Mouse (Mus musculus) gastrocnemius, postnatal 25 days (tissue): Measurements from ENCODE around the gene Hist1h4j. TPM values are rescaled to one million over a fixed set of nuclear protein-coding genes. Genes with fewer than 3 reads are reported as not detected.
"Not testable (repeated sequence)": the region's sequence is repeated elsewhere in the genome, so short reads cannot be mapped to it uniquely, and the experiment has no call there.

ENCODE experiments used
- DNase-seq: peaks from one replicate; pipeline ENCODE4 v3.0.0; 2022
- microRNA-seq, 2 experiments: library from miRNA; unstranded; fragments of <30 nt; microRNA quantifications; one replicate each; pipeline ENCODE4 v1.2.0; 2021; ENCODE audit warnings: borderline replicate concordance in 2 of 2
- total RNA-seq, 2 experiments: library from RNA; stranded (reverse); gene quantifications; 1 replicate in 1 of 2; 2 replicates in 1 of 2; pipeline ENCODE4 v1.2.3; 2021

Gene Hist1h4j
- total RNA-seq, 2 experiments from 2014 or later: 1.2 to 4.0 TPM

GRCm38 (mm10) chr13:21779767-21780731 lies 45.2 kb downstream of the Hist1h4j start, which contains the start of gene Hist1h1b:
TSS of gene Hist1h1b (minus strand) at chr13:21780625.
- peak; percentile 30 for DNase-seq

DNA sequence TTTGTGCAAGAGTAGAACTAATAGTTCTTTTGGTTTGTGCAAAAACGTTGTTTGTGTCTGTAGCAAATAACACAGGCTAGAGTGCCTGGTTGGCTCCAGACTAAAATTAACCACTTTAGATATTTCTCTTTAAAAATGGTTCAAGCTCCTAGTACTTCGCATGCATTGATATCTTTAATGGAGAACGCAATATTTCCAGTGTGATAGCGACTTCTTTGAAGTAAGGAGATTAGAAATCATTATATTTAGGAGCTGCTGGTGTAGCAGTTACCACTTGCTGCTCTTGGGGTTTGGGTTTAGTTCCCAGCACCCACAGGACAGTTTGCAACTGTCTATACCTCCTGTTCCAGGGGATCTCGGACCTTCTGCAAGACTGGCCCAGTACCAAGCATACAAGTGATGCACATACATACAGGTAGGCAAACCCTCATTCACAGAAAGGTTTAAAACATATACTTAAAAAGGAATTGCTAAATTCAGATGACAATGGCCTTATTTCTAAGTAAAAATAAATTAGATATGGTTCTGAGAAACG lies 46.2 kb downstream of the Hist1h4j start:
- no peak for DNase-seq

DNA sequence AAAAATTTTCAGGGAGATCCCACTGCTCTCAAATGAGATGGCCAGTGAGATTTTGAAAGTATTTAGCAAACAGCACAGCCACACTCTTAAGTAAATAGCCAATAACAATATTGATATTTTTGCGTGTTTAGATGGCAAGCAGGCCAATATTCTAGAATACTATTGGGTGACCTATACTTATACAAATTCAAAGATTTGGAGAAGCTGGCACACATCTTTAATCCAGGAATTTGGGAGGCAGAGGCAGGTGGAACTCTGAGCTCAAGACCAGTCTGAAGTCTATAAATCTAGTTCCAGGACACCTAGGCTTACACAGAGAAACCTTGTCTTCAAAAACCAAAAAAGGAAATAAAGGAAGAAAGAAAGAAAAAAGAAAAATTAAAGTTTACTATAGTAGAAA lies 46.8 kb downstream of the Hist1h4j start:
- no peak for DNase-seq

DNA sequence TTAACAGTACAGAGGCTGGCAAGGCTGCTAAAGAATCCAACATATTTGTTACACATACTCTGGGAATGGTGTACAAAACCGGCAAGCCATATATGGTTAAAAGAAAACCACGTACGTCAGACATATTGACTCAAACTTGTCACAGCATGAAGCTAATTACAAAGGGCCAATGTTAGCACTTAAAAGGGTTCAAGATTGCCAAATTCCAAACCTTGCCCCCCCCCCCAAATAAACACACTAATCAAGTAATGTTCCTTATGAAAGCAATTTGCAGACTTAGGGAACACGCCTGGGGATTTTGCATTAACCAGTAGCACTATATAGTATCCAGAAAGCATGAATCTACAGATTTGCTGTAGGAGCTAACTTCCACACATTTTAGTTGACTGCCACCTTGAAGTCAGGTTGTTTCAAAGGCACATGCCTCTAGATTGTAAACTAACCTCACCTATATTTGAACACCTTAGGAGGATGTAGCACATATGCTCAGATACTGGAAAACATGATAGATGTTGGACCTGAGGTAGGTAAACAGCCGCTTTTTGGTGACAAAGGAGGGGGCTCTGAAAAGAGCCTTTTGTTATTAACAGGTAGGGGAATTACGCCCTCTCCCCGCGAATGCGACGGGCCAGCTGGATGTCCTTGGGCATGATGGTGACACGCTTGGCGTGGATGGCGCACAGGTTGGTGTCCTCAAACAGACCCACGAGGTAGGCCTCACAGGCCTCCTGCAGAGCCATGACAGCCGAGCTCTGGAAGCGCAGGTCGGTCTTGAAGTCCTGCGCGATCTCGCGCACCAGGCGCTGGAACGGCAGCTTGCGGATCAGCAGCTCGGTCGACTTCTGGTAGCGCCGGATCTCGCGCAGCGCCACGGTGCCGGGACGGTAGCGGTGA lies 47.7 kb downstream of the Hist1h4j start:
- not testable (repeated sequence) for DNase-seq

DNA sequence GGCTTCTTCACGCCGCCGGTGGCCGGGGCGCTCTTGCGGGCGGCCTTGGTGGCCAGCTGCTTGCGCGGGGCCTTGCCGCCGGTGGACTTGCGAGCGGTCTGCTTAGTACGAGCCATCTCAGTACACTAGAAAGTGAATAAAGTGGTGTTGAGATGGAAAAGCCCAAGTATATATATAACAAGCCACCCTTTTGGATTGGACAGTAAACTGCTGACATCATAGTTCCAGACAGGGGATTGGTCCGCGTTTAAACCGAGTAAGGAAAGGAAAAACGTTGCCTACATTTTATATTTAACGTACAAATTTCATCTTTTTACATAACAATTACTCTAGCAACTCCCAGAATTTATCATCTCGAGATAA lies 48.4 kb downstream of the Hist1h4j start, which contains the start of gene Hist1h3i:
TSS of gene Hist1h3i (minus strand) at position 116 of the 363 bp plus-strand sequence.
- DNase-seq: peak; percentile 17

DNA sequence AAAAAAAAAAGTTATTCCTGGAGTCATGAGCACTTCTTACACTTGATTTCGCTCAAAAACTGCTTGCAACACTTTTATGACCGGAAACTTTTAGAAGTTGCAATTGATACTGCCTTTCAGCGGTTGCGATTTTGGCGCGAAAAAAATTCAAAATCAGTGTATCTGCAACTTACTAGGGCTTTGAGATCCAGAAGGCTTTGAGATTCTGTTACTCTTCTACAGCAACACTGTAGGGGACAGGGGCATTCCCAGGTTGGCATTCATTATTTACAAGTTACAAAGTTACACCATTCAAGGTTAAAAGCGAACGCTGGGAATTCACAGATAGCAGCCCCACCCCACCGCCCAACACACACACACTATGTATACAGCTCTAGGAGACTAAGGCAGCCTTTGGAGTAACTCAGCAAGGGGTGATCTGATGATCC lies 48.9 kb downstream of the Hist1h4j start:
- no peak for DNase-seq

GRCm38 (mm10) chr13:21784311-21784710 lies 49.4 kb downstream of the Hist1h4j start:
- DNase-seq: no peak

Small RNA genes within 50 kb of the gene (microRNA-seq; reads per million reads assigned to microRNA genes)
- gene Gm44357: 0 reads per million in 2 experiments
- gene Gm44367: 0 reads per million in 2 experiments
- 0 reads per million in 2 experiments for gene Gm44454

Other genes with a start within 250 kb of the Hist1h4j start
- gene AK157302, start 239.8 kb upstream of the Hist1h4j start, total RNA-seq: 10 to 100 TPM; 20.2 to 21.5 TPM
- 100 to 1,000 TPM; 119 to 147 TPM for gene Gm11273, start 233.6 kb upstream of the Hist1h4j start, total RNA-seq
- gene Zkscan8, start 203.9 kb upstream of the Hist1h4j start, total RNA-seq: 1 to 10 TPM; 3.8 to 5.4 TPM
- gene Olfr1366, start 192.3 kb upstream of the Hist1h4j start, total RNA-seq: not detected
- gene Olfr1535, start 175.2 kb upstream of the Hist1h4j start, total RNA-seq: not detected
- not detected for gene Olfr1364, start 153.3 kb upstream of the Hist1h4j start, total RNA-seq
- gene Olfr1362, start 121.0 kb upstream of the Hist1h4j start, total RNA-seq: not detected
- not detected for gene Olfr11, start 92.5 kb upstream of the Hist1h4j start, total RNA-seq
- gene Olfr1361, start 71.7 kb upstream of the Hist1h4j start, total RNA-seq: not detected
- not detected for gene Olfr1360, start 57.7 kb upstream of the Hist1h4j start, total RNA-seq
- gene Olfr1359, start 37.0 kb upstream of the Hist1h4j start, total RNA-seq: not detected
- gene Hist1h2bl, start 18.9 kb upstream of the Hist1h4j start, total RNA-seq: 10 to 100 TPM; 15.1 to 26.3 TPM
- gene Hist1h2ai, start 18.6 kb upstream of the Hist1h4j start, total RNA-seq: 10 to 100 TPM in 1 of 2 experiments, 1 to 10 TPM in 1; 4.4 to 21.0 TPM
- 10 to 100 TPM; 10.1 to 40.0 TPM for gene Hist1h3h, start 17.4 kb upstream of the Hist1h4j start, total RNA-seq
- 1 to 10 TPM; 1.1 to 5.1 TPM for gene Hist1h2bm, start 13.0 kb upstream of the Hist1h4j start, total RNA-seq
- gene Hist1h4k, start 15.4 kb downstream of the Hist1h4j start, total RNA-seq: 10 to 100 TPM; 31.9 to 37.5 TPM
- gene Hist1h2ak, start 18.8 kb downstream of the Hist1h4j start, total RNA-seq: 1 to 10 TPM; 2.7 to 6.4 TPM
- gene Hist1h2bn, start 19.1 kb downstream of the Hist1h4j start, total RNA-seq: 1 to 10 TPM; 5.1 to 9.0 TPM
- 1 to 10 TPM; 3.9 to 9.2 TPM for gene Hist1h1b, start 45.6 kb downstream of the Hist1h4j start, total RNA-seq
- gene Hist1h3i, start 48.3 kb downstream of the Hist1h4j start, total RNA-seq: 10 to 100 TPM; 20.0 to 23.8 TPM
- 1 to 10 TPM; 1.0 to 2.4 TPM for gene Hist1h2an, start 52.2 kb downstream of the Hist1h4j start, total RNA-seq
- gene Hist1h2bp, start 52.4 kb downstream of the Hist1h4j start, total RNA-seq: 1 to 10 TPM; 5.3 to 6.0 TPM
- gene Hist1h2bq, start 75.1 kb downstream of the Hist1h4j start, total RNA-seq: 10 to 100 TPM; 18.0 to 21.3 TPM
- 10 to 100 TPM in 1 of 2 experiments, not detected in 1; 24.7 TPM for gene Hist1h2ao, start 75.4 kb downstream of the Hist1h4j start, total RNA-seq
- 10 to 100 TPM; 49.0 to 65.1 TPM for gene Hist1h4m, start 76.7 kb downstream of the Hist1h4j start, total RNA-seq
- 10 to 100 TPM; 14.1 to 20.2 TPM for gene Hist1h4n, start 97.1 kb downstream of the Hist1h4j start, total RNA-seq
- 10 to 100 TPM in 1 of 2 experiments, not detected in 1; 17.0 TPM for gene Hist1h2ap, start 98.4 kb downstream of the Hist1h4j start, total RNA-seq
- 10 to 100 TPM; 17.7 to 21.3 TPM for gene Hist1h2br, start 98.7 kb downstream of the Hist1h4j start, total RNA-seq
- under 1 TPM; 0.26 to 0.54 TPM for gene Zfp184, start 210.0 kb downstream of the Hist1h4j start, total RNA-seq
- gene Pom121l2, start 246.1 kb downstream of the Hist1h4j start, total RNA-seq: not detected